In the genomic region with DNA sequence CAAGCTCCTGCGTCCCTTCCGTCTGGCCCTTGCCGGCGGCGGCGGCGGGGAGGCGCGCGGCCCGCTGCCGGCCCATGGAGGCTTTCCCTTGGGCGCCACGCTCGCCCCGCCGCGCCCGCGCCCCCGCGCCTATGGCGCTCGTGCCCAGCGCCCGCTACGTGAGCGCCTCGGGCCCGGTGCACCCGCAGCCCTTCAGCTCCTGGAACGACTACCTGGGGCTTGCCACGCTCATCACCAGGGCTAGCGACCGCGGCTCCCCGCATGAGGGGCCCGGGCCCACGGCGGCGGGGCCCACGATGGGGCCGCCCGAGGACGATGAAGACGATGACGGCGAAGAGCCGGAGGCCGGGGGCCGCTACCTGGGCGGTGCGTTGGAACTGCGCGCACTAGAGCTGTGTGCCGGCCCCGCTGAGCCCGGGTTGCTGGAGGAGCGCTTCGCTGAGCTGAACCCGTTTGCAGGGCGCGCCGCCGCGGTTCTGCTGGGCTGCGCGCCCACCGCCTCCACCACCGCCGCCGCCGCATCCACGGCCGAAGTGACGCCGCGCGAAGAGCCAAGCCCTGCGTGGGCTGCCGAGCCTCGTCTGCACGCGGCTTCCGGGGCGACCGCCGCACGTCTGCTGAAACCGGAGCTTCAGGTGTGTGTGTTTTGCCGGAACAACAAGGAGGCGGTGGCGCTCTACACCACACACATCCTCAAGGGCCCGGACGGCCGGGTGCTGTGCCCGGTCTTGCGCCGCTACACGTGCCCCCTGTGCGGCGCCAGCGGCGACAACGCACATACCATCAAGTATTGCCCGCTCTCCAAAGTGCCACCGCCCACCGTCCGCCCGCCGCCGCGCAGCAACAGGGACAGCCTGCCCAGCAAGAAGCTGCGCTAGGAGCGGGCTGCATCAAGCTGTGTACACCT, we compare ENCODE assay signal across 7 mouse cellular contexts. TPM values are rescaled to one million over a fixed set of nuclear protein-coding genes. Genes with fewer than 3 reads are reported as not detected.
A peak's percentile ranks its signal among the peaks of the same experiment; 100 is the strongest.
DNase-seq lines count a peak whose midpoint lies in the region; ATAC-seq and TF ChIP-seq lines count a peak whose summit lies in the region.

No protein-coding gene starts in this region.

- H3K27me3 ChIP-seq in limb, embryonic 11.5 days (ENCODE audit: control insufficient read depth, insufficient read depth, low read length) = 0 out of 2 replicates have a peak, but pooled peaks cover 2% of the 10 kb centered on the region
- peaks cover 30% of the 10 kb centered on the region for H3K27me3 ChIP-seq in midbrain, embryonic 12.5 days
- H3K27me3 ChIP-seq in spleen, adult 2 months (ENCODE audit: control insufficient read depth, insufficient read depth, low read length) = peaks cover 2% of the 10 kb centered on the region; the same call in 1 of the 2 replicates

- no peak overlapping the region for H3K27ac ChIP-seq in limb, embryonic 11.5 days (replicated peaks; ENCODE audit: low read depth, low read length)
- peak overlapping the region; percentile 80 for H3K27ac ChIP-seq in midbrain, embryonic 12.5 days (replicated peaks)
- H3K27ac ChIP-seq in spleen, adult 2 months (ENCODE audit: insufficient read depth, low read length) = peak overlapping the region; percentile 31

- peaks cover 2% of the 10 kb centered on the region; the same call in 1 of the 2 replicates for H3K4me1 ChIP-seq in limb, embryonic 11.5 days (ENCODE audit: control insufficient read depth, insufficient read depth, low read length)
- peaks cover 19% of the 10 kb centered on the region for H3K4me1 ChIP-seq in midbrain, embryonic 12.5 days
- peaks cover 6% of the 10 kb centered on the region for H3K4me1 ChIP-seq in spleen, adult 2 months (ENCODE audit: control insufficient read depth, insufficient read depth, insufficient read length)

- TF ChIP-seq POLR2A in spleen, adult 2 months (IDR thresholded peaks at IDR 0.05; ENCODE audit: low read depth, low read length) = no peak

- intact Hi-C loops in gastrocnemius, postnatal 14 days (cut with DNase I; ENCODE audit: low total_unique reads) = no loop called here

- no peaks in the 10 kb centered on the region for H3K36me3 ChIP-seq in limb, embryonic 11.5 days (ENCODE audit: control insufficient read depth, insufficient read depth, low read length)
- peaks cover 10% of the 10 kb centered on the region for H3K36me3 ChIP-seq in midbrain, embryonic 12.5 days
- peaks cover 6% of the 10 kb centered on the region for H3K36me3 ChIP-seq in spleen, adult 2 months (ENCODE audit: control insufficient read depth, insufficient read depth, low read length)

- WGBS in limb, embryonic 11.5 days = under 1% methylated on average over 84 of the region's 115 CpGs
- under 1% methylated on average over 113 of the region's 115 CpGs for WGBS in midbrain, embryonic 12.5 days
- WGBS in spleen, adult 2 months = under 1% methylated on average over 112 of the region's 115 CpGs

- no peaks in the 10 kb centered on the region for H3K9me3 ChIP-seq in limb, embryonic 11.5 days (ENCODE audit: control insufficient read depth, low read length)
- no peaks in the 10 kb centered on the region for H3K9me3 ChIP-seq in midbrain, embryonic 12.5 days

- peak overlapping the region; percentile 66 for H3K4me3 ChIP-seq in limb, embryonic 11.5 days (ENCODE audit: low read depth, low read length)
- peak overlapping the region; percentile 77 for H3K4me3 ChIP-seq in midbrain, embryonic 12.5 days
- peak overlapping the region; percentile 69 for H3K4me3 ChIP-seq in spleen, adult 2 months (ENCODE audit: extremely low read depth, insufficient read depth, insufficient read length)

- H3K9ac ChIP-seq in limb, embryonic 11.5 days (ENCODE audit: low read length) = peak overlapping the region; percentile 60
- H3K9ac ChIP-seq in midbrain, embryonic 12.5 days (replicated peaks) = peak overlapping the region; percentile 81

- H3K4me2 ChIP-seq in limb, embryonic 11.5 days (ENCODE audit: low read depth, severe bottlenecking) = peak overlapping the region; percentile 96
- peak overlapping the region; percentile 99 for H3K4me2 ChIP-seq in midbrain, embryonic 12.5 days (replicated peaks)

- ATAC-seq in limb, embryonic 11.5 days (ENCODE audit: insufficient number of reproducible peaks, low FRiP score, low TSS enrichment, low read depth) = peak; percentile 79
- ATAC-seq in midbrain, embryonic 12.5 days (ENCODE audit: low FRiP score, low read depth) = peak; percentile 53

- TF ChIP-seq CTCF in spleen, adult 2 months (IDR thresholded peaks at IDR 0.05; ENCODE audit: extremely low read depth, insufficient read depth, insufficient read length, insufficient replicate concordance) = no peak

- peak; percentile 37 to 40 for DNase-seq in adrenal gland, adult 18-20 months (ENCODE audit: low spot score in 2 of 2)
- peak; percentile 60 to 61 for DNase-seq in cerebellum, postnatal 36 days
- DNase-seq in gastrocnemius, postnatal 14 days = peak; percentile 29
- DNase-seq in kidney, adult 11 months = peak; percentile 42
- peak; percentile 67 for DNase-seq in limb, embryonic 11.5 days (ENCODE audit: low spot score)
- DNase-seq in spleen, adult 2 months (ENCODE audit: low read depth in 1 of 2, low spot score in 2 of 2) = peak; percentile 23 to 54

RNA-seq across cellular contexts. Expression of gene Nanos1, which starts 0.7 kb away (rescaled TPM):
- 1 to 10 TPM; 1.6 TPM for total RNA-seq in adrenal gland, adult 18-20 months (2021)
- under 1 TPM; 0.18 to 0.31 TPM for total RNA-seq in gastrocnemius, postnatal 14 days (2021)
- 1.3 and 2.1 TPM in 2 replicates for polyA plus RNA-seq in limb, embryonic 11.5 days (2014; fragmentation: Nextera tagmentation; extraction: Ambion mirVana)
- 9.1 and 11.2 TPM in 2 replicates for polyA plus RNA-seq in midbrain, embryonic 12.5 days (2016; fragmentation: Nextera tagmentation; extraction: Ambion mirVana)
- 1.3 and 2.4 TPM in 2 replicates for polyA plus RNA-seq in spleen, adult 2 months (2012; rRNA removed)

RNA-seq across cellular contexts. Expression of gene Eif3a, which starts 34.0 kb away (rescaled TPM):
- 100 to 1,000 TPM; 147 to 186 TPM for total RNA-seq in adrenal gland, adult 18-20 months (2021)
- 10 to 100 TPM; 84.4 to 88.4 TPM for total RNA-seq in gastrocnemius, postnatal 14 days (2021)
- polyA plus RNA-seq in limb, embryonic 11.5 days (2014; fragmentation: Nextera tagmentation; extraction: Ambion mirVana) = 200 and 207 TPM in 2 replicates
- polyA plus RNA-seq in midbrain, embryonic 12.5 days (2016; fragmentation: Nextera tagmentation; extraction: Ambion mirVana) = 124 and 134 TPM in 2 replicates
- 17.3 and 18.3 TPM in 2 replicates for polyA plus RNA-seq in spleen, adult 2 months (2012; rRNA removed)

RNA-seq across cellular contexts. Expression of gene Fam45a, which starts 54.9 kb away (rescaled TPM):
- 10 to 100 TPM; 39.1 to 40.5 TPM for total RNA-seq in adrenal gland, adult 18-20 months (2021)
- 10 to 100 TPM in 1 of 2 experiments, 1 to 10 TPM in 1; 8.3 to 11.3 TPM for total RNA-seq in gastrocnemius, postnatal 14 days (2021)
- polyA plus RNA-seq in limb, embryonic 11.5 days (2014; fragmentation: Nextera tagmentation; extraction: Ambion mirVana) = 31.1 and 31.2 TPM in 2 replicates
- polyA plus RNA-seq in midbrain, embryonic 12.5 days (2016; fragmentation: Nextera tagmentation; extraction: Ambion mirVana) = 38.7 and 39.9 TPM in 2 replicates
- 3.8 and 4.7 TPM in 2 replicates for polyA plus RNA-seq in spleen, adult 2 months (2012; rRNA removed)
